Mouse (Mus musculus) small intestine, adult 2 months (tissue): Measurements from ENCODE around the gene Arpc3. TPM values are rescaled to one million over a fixed set of nuclear protein-coding genes. Genes with fewer than 3 reads are reported as not detected.

Source experiments
- H3K27ac ChIP-seq: fragments of 200-500 bp; 2 replicates; pipeline ENCODE4 v1.5.1; 2012; ENCODE audit warnings: low read depth, low read length, control low read depth, inconsistent platforms; ENCODE audit not compliant: insufficient read depth
- H3K27me3 ChIP-seq: fragments of 200-500 bp; 2 replicates; pipeline ENCODE4 v1.6.1; 2012; ENCODE audit warnings: mild to moderate bottlenecking, moderate library complexity, low read length, inconsistent platforms; ENCODE audit not compliant: control insufficient read depth, insufficient read depth
- H3K36me3 ChIP-seq: fragments of 200-500 bp; 2 replicates; pipeline ENCODE4 v1.6.1; 2012; ENCODE audit warnings: mild to moderate bottlenecking, low read length, control low read depth, inconsistent platforms; ENCODE audit not compliant: control insufficient read depth, insufficient read depth
- H3K4me1 ChIP-seq: fragments of 200-500 bp; 2 replicates; pipeline ENCODE4 v1.6.1; 2012; ENCODE audit warnings: low read length, inconsistent platforms, mixed read lengths; ENCODE audit not compliant: control insufficient read depth, insufficient read depth, insufficient read length
- H3K4me3 ChIP-seq: fragments of 200-500 bp; 2 replicates; pipeline ENCODE4 v1.5.1; 2012; ENCODE audit warnings: low read depth, mild to moderate bottlenecking, control low read depth, inconsistent platforms, low read length, moderate library complexity
- CTCF ChIP-seq: fragments of 200-500 bp; IDR thresholded peaks from 2 replicates; pipeline ENCODE4 v1.5.1; 2012; ENCODE audit warnings: low read depth, mild to moderate bottlenecking, control low read depth, inconsistent platforms, low read length, moderate library complexity, mixed read lengths; ENCODE audit not compliant: insufficient replicate concordance, insufficient read length; ENCODE audit errors: extremely low read depth
- POLR2A ChIP-seq: fragments of 200-500 bp; IDR thresholded peaks from 2 replicates; pipeline ENCODE4 v1.6.1; 2012; ENCODE audit warnings: low read depth, mild to moderate bottlenecking, control low read depth, inconsistent platforms, low read length, moderate library complexity
- WGBS: fragments of 180-500 bp; shearing (Covaris S2); methylation state at CpG from one replicate; pipeline ENCODE4 v1.1.7; 2018; 5-methylcytosine and 5-hydroxymethylcytosine counted together
- polyA plus RNA-seq: library from polyadenylated mRNA; depleted of rRNA; stranded (reverse); fragments of >200 nt; gene quantifications from 2 replicates; pipeline ENCODE4 v1.2.3, GENCODE M21; 2012

Gene Arpc3
- polyA plus RNA-seq, 1 experiment, result 105 TPM

DNA sequence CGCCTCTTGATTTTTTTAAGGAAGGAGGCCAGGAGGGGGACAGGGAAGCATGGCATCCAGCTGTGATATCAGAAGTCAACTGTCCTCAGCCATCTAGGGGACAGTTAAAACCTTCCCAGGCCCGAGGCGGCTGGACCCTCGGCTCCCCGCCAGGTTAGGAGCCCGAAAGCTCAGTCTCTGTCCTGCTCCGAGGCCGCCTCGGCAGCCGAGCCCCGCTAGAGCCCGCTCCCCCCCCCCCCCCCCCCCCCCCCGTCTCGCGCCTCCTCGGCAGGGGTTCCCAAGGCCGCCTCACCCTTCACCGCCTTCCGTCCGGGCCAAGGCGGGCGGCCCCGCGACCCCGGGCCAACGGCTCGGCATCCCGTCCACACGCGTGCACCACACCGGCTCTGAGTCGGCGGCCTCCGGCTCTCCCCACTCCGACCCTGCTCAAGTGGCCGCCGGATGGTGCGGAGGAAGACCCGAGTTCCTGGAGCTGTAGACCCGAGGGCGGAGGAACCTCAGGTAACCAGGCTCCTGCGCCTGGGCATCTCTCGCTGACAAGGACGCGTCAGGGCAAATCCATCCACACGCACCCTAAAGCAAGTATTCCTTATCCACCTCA lies 20.0 kb upstream of the Arpc3 start, which contains the start of gene Gpn3:
Gene Gpn3 (plus strand): TSS at position 286 of the 601 bp plus-strand sequence.
- Histone ChIP-seq H3K27ac (peak within 1 kb of the TSS; percentile 62), H3K4me1 (peaks cover 2% of the 10 kb centered on the region; the same call in 1 of the 2 replicates), H3K36me3 (peaks cover 4% of the 10 kb centered on the region; the same call in 1 of the 2 replicates), H3K27me3 (no peaks in the 10 kb centered on the region), H3K4me3 (peak within 1 kb of the TSS; percentile 71)
- 3% methylated on average over 35 of the region's 46 CpGs for WGBS
- TF ChIP-seq CTCF (no peak), POLR2A (no peak)

- Histone ChIP-seq H3K4me1 (peaks cover 2% of the 10 kb centered on the region; the same call in 1 of the 2 replicates), H3K36me3 (peaks cover 3% of the 10 kb centered on the region; the same call in 1 of the 2 replicates), H3K27me3 (no peaks in the 10 kb centered on the region), H3K4me3 (peak within 1 kb of the TSS; percentile 71), H3K27ac (peak within 1 kb of the TSS; percentile 62)
- WGBS, result under 1% methylated on average over 53 of the region's 53 CpGs
- TF ChIP-seq POLR2A, result peak; percentile 50; the same call in 1 of the 2 replicates
- TF ChIP-seq CTCF, result no peak
Observed at GRCm38 (mm10) chr5:122372192-122372769, 19.4 kb upstream of the Arpc3 start, which contains the start of gene Fam216a. TSS of gene Fam216a (minus strand) at chr5:122372364.

DNA sequence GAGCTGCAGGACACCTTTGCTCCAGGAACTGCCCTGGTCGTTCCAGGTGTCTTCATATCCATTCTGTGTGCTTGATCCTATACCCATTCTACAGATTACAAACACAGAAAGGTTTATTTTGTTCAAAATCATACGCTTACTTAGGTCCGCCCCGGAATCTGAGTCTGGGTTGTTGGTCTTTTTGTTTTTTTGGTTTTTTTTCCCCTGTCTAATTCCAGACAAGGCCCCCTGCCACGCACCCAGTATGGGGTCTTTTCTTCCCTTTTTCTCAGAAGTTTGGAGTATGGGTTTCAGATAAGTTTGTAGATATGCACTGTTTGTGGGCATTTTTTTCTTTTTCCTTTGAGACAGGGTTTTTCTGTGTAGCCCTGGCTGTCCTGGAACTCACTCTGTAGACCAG lies 18.8 kb upstream of the Arpc3 start:
- H3K4me1 ChIP-seq, result peaks cover 2% of the 10 kb centered on the region; the same call in 1 of the 2 replicates
- TF ChIP-seq POLR2A, result no peak
- TF ChIP-seq CTCF, result no peak
- H3K27ac ChIP-seq, result peak overlapping the region; percentile 62
- 6% methylated on average over 5 of the region's 5 CpGs for WGBS
- H3K36me3 ChIP-seq, result peaks cover 3% of the 10 kb centered on the region; the same call in 1 of the 2 replicates
- H3K4me3 ChIP-seq, result peak overlapping the region; percentile 71
- no peaks in the 10 kb centered on the region for H3K27me3 ChIP-seq

GRCm38 (mm10) chr5:122377101-122377833 lies 14.4 kb upstream of the Arpc3 start:
- Histone ChIP-seq H3K27ac (no peak overlapping the region), H3K27me3 (no peaks in the 10 kb centered on the region), H3K4me3 (no peak overlapping the region), H3K4me1 (no peaks in the 10 kb centered on the region), H3K36me3 (peaks cover 23% of the 10 kb centered on the region)
- WGBS, result 85% methylated on average over 4 of the region's 4 CpGs
- no peak for TF ChIP-seq POLR2A
- no peak for TF ChIP-seq CTCF

DNA sequence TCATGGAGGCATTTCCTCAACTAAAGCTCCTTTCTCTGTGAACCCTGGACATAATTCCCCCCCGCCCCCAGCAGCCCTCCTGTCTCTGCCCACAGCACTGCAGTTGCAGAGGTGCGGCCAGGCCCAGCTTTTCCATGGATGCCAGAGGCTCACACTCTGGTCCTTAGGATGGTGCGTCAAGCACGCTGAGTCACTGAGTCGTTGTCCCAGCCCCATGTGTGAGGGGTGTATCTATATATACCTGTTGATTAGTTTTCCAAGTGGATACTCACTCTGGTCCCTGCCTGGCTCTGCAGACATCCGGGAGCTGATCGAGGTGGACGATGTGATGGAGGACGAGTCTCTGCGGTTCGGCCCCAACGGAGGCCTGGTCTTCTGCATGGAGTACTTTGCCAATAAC lies 13.5 kb upstream of the Arpc3 start:
- no peaks in the 10 kb centered on the region for H3K27me3 ChIP-seq
- WGBS, result 94% methylated on average over 12 of the region's 12 CpGs
- H3K27ac ChIP-seq, result no peak overlapping the region
- H3K4me1 ChIP-seq, result no peaks in the 10 kb centered on the region
- no peak overlapping the region for H3K4me3 ChIP-seq
- peaks cover 28% of the 10 kb centered on the region for H3K36me3 ChIP-seq
- no peak for TF ChIP-seq CTCF
- no peak for TF ChIP-seq POLR2A

GRCm38 (mm10) chr5:122379374-122380155 lies 12.1 kb upstream of the Arpc3 start:
- no peak overlapping the region for H3K27ac ChIP-seq
- peaks cover 28% of the 10 kb centered on the region for H3K36me3 ChIP-seq
- H3K27me3 ChIP-seq, result no peaks in the 10 kb centered on the region
- H3K4me1 ChIP-seq, result no peaks in the 10 kb centered on the region
- no peak overlapping the region for H3K4me3 ChIP-seq
- 45% methylated on average over 11 of the region's 11 CpGs for WGBS
- no peak for TF ChIP-seq POLR2A
- peak; percentile 81; the same call in 1 of the 2 replicates for TF ChIP-seq CTCF
